Mouse (Mus musculus) stomach, embryonic 14.5 days (tissue): Measurements from ENCODE around the gene Plvap. TPM values are rescaled to one million over a fixed set of nuclear protein-coding genes. Genes with fewer than 3 reads are reported as not detected.
"Not testable (repeated sequence)": the region's sequence is repeated elsewhere in the genome, so short reads cannot be mapped to it uniquely, and the experiment has no call there.

Source experiments
- ATAC-seq: fragments of 200-750 bp; cut with Nextera tagmentation; 2 replicates; pipeline ENCODE4 v1.8.0; 2017; ENCODE audit warnings: low read depth, moderate TSS enrichment; ENCODE audit not compliant: insufficient number of reproducible peaks, insufficient read depth, low FRiP score
- H3K27ac ChIP-seq: fragments of 300-500 bp; sonication (generic); 2 replicates; pipeline ENCODE4 v1.5.1; 2014; ENCODE audit warnings: mild to moderate bottlenecking, low read length, moderate library complexity, mixed read lengths
- H3K27me3 ChIP-seq: fragments of 300-500 bp; sonication (generic); 2 replicates; pipeline ENCODE4 v1.6.1; 2014; ENCODE audit warnings: low read length, control low read depth, mixed read lengths; ENCODE audit not compliant: control insufficient read depth, insufficient read depth
- H3K36me3 ChIP-seq: fragments of 300-500 bp; sonication (generic); 2 replicates; pipeline ENCODE4 v1.6.1; 2014; ENCODE audit warnings: mild to moderate bottlenecking, control low read depth, low read length, moderate library complexity, mixed read lengths; ENCODE audit not compliant: control insufficient read depth, insufficient read depth
- H3K4me1 ChIP-seq: fragments of 300-500 bp; sonication (generic); 2 replicates; pipeline ENCODE4 v1.6.1; 2014; ENCODE audit warnings: low read length, control low read depth, mixed read lengths; ENCODE audit not compliant: control insufficient read depth, insufficient read depth
- H3K4me2 ChIP-seq: fragments of 300-500 bp; sonication (generic); replicated peaks from 2 replicates; pipeline ENCODE4 v1.6.1; 2014; ENCODE audit warnings: low read depth, low read length, control low read depth
- H3K4me3 ChIP-seq: fragments of 300-500 bp; sonication (generic); 2 replicates; pipeline ENCODE4 v1.5.1; 2014; ENCODE audit warnings: low read depth, low read length, control low read depth
- H3K9ac ChIP-seq: fragments of 300-500 bp; sonication (generic); replicated peaks from 2 replicates; pipeline ENCODE4 v1.6.1; 2014; ENCODE audit warnings: low read depth, mild to moderate bottlenecking, control low read depth, low read length, moderate library complexity, mixed read lengths
- H3K9me3 ChIP-seq: fragments of 300-500 bp; sonication (generic); 2 replicates; pipeline ENCODE4 v1.6.1; 2016; ENCODE audit warnings: low read depth, low read length, control low read depth; ENCODE audit not compliant: control insufficient read depth
- WGBS: fragments of 180-500 bp; shearing (Covaris S2); extraction: QIAGEN DNeasy Blood & Tissue Kit; methylation state at CpG from one replicate; pipeline ENCODE4 v1.1.7; 2014; 5-methylcytosine and 5-hydroxymethylcytosine counted together
- polyA plus RNA-seq: library from polyadenylated mRNA; unstranded; fragments of >200 nt; fragmentation: Nextera tagmentation; extraction: Ambion mirVana; gene quantifications from 2 replicates; pipeline ENCODE4 v1.2.1, GENCODE M21; 2014

Plvap gene
- polyA plus RNA-seq, 1 experiment from 2014 or later, result 67.5 TPM

DNA sequence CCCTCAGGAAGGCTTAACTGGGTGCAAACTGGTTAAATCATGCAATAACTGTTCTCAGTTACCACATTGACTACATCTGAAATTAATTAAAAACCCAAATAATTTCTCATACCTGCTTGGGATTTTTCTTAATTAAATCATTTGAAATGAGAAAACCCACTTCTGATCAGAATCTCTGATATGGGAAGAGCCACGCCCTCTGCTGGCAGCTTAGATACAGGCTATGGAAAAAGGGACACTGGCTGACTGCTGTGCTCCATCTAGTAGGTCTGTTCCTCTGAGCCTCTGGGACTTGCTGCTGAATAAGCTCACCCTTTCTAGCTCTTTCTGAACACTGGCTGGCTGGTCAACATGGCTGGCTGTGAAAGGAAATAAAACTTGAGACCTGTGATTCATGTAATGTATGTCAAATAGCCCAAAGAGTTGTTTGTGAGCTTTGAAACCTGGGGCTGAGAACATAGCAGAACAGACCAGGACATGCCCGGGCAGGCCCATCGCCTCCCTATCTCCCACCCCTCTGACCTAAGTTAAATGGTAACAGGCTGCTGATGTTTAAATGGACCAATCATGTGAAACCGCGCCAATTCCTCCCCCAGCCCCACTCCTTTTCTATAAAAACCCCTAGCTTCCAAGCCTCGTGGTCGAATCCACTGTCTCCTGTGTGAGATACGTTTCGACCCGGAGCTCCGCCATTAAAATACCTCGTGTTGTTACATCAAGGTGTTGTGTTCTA lies 19.3 kb upstream of the Plvap start:
- not testable (repeated sequence) for H3K27ac ChIP-seq, ATAC-seq, H3K27me3 ChIP-seq, H3K9ac ChIP-seq, H3K9me3 ChIP-seq, H3K4me3 ChIP-seq, H3K36me3 ChIP-seq, H3K4me2 ChIP-seq
- peaks cover 12% of the 10 kb centered on the region; the same call in 1 of the 2 replicates for H3K4me1 ChIP-seq
- WGBS, result 71% methylated on average over 5 of the region's 12 CpGs

DNA sequence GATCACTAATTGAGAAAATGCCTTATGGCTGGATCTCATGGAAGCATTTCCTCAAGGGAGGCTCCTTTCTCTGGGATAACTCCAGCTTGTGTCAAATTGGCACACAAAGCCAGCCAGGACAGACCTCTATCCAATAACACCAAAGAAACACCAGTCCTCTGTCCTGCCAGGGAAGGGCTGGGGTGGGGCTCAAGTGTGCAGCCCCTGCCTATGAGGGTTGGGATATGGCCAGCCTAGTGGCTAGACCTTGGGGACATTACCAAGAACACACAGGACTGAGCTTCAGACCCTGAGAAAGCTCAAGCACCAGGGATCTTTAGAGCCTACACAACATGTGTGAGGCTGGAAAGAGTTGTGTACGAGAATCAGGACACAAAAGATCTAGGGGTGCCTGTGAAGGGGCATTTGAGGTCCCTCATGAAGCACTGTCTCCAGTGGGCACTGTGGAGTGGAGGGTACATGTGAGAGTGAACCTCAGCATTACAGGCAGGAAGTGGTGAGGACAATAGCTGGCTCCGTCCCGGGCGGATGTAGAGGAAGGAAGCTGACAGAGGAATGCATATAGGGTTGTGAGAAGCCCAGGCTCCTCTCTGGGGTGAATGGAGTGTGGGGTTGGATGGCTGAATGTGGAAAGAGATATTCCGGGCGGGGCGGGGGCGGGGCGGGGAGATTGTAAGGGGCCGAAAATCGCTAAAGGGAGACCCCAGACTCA lies 17.0 kb upstream of the Plvap start:
- Histone ChIP-seq H3K9me3 (no peaks in the 10 kb centered on the region), H3K4me1 (peaks cover 19% of the 10 kb centered on the region; the same call in 1 of the 2 replicates), H3K27me3 (0 out of 2 replicates have a peak, but pooled peaks cover 12% of the 10 kb centered on the region), H3K36me3 (no peaks in the 10 kb centered on the region), H3K4me3 (no peak overlapping the region), H3K27ac (peak overlapping the region; percentile 6; the same call in 1 of the 2 replicates), H3K4me2 (no peak overlapping the region), H3K9ac (no peak overlapping the region)
- WGBS, result 75% methylated on average over 11 of the region's 11 CpGs
- 0 out of 2 replicates have a peak, but pooled peaks have one; percentile 30 for ATAC-seq

DNA sequence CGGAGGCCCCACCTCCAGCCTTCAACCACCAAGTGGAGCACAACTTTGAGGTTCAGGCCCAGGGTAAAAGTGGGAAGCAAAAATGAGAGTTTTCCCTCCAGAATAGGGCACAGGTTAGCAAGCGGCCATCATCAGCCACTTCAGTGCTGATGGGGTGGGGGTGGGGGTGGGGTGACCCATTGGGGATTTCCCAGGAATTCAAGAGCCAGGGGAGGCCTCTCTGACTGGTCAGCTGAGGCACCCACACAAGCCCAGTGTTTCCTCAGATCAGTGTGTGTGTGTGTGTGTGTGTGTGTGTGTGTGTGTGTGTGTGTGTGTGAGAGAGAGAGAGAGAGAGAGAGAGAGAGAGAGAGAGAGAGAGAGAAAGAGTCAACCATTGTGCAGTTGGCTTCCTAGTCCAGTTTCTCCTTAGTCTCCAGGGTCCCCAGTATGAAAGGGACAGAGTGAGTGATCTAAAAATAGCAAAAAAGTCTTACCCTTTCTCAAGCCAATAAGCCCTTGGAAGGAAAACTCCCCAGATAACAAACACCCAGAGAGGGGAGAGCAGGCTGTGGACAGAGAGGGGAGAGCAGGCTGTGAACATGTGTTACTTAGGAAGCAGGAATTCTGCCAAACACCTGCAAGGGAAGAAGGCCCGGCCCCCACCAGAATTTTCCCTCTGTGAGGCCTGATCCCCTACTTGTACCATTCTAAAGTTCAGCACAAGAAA lies 15.8 kb upstream of the Plvap start:
- H3K4me1 ChIP-seq, result peaks cover 19% of the 10 kb centered on the region; the same call in 1 of the 2 replicates
- no peak overlapping the region for H3K9ac ChIP-seq
- no peaks in the 10 kb centered on the region for H3K9me3 ChIP-seq
- H3K27me3 ChIP-seq, result 0 out of 2 replicates have a peak, but pooled peaks cover 12% of the 10 kb centered on the region
- ATAC-seq, result no peak
- no peak overlapping the region for H3K4me3 ChIP-seq
- H3K36me3 ChIP-seq, result no peaks in the 10 kb centered on the region
- WGBS, result 44% methylated on average over 3 of the region's 3 CpGs
- H3K4me2 ChIP-seq, result no peak overlapping the region
- peak overlapping the region; percentile 39; the same call in 1 of the 2 replicates for H3K27ac ChIP-seq

DNA sequence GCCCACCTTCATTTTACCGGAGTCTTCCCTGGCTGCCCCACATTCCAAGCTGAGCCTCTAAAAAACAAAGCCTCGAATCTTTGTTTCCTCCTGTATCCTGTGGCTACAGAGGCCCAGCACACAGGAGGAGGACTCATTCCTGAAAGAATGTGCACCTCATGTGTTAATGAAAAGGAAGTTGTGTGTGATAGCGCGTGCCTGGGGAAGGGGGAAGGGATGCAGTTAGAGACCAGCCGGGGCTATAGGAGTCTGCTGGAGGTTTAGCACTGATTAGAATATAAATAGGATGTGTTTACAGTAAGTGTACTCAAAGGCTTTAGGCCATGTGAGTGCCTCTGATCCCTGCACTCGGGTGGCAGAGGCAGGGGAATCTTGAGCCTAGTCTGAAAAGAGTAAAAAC lies 14.7 kb upstream of the Plvap start:
- no peak for ATAC-seq
- 18% methylated on average over 6 of the region's 6 CpGs for WGBS
- peaks cover 19% of the 10 kb centered on the region; the same call in 1 of the 2 replicates for H3K4me1 ChIP-seq
- peak overlapping the region; percentile 4; the same call in 1 of the 2 replicates for H3K27ac ChIP-seq
- no peaks in the 10 kb centered on the region for H3K36me3 ChIP-seq
- H3K9ac ChIP-seq, result no peak overlapping the region
- H3K4me3 ChIP-seq, result no peak overlapping the region
- H3K27me3 ChIP-seq, result 0 out of 2 replicates have a peak, but pooled peaks cover 12% of the 10 kb centered on the region
- no peaks in the 10 kb centered on the region for H3K9me3 ChIP-seq
- H3K4me2 ChIP-seq, result no peak overlapping the region

GRCm38 (mm10) chr8:71525226-71526050 lies 13.9 kb upstream of the Plvap start, which contains the start of gene Ccdc194:
TSS of gene Ccdc194 (minus strand) at chr8:71525711.
- H3K9ac ChIP-seq, result no peak within 1 kb of the TSS
- ATAC-seq, result no peak
- 0 out of 2 replicates have a peak, but pooled peaks cover 12% of the 10 kb centered on the region for H3K27me3 ChIP-seq
- peaks cover 19% of the 10 kb centered on the region; the same call in 1 of the 2 replicates for H3K4me1 ChIP-seq
- H3K9me3 ChIP-seq, result no peaks in the 10 kb centered on the region
- peak within 1 kb of the TSS; percentile 12; the same call in 1 of the 2 replicates for H3K4me2 ChIP-seq
- peak within 1 kb of the TSS; percentile 10; the same call in 1 of the 2 replicates for H3K27ac ChIP-seq
- H3K4me3 ChIP-seq, result peak within 1 kb of the TSS; percentile 5; the same call in 1 of the 2 replicates
- H3K36me3 ChIP-seq, result no peaks in the 10 kb centered on the region
- 12% methylated on average over 46 of the region's 46 CpGs for WGBS

DNA sequence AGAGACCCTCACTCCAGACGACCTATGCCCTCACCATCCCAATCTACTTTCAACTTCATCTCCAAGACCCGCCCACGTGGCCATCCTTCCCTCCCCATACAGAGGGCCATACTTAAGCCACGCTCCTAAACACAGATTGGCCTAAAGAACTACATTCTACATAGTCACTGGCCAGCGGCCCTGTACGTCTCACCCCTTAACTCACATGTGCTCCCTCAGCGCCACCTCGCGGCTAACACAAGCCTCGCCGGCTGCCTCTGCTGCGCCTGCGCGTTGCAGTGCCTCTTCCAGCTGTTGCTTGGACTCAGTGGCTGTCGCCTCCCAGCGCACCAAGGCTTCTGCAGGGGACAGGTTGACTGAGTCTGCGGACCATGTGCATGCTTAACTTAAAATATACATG lies 10.1 kb upstream of the Plvap start:
- Histone ChIP-seq H3K9me3 (no peaks in the 10 kb centered on the region), H3K4me1 (peaks cover 10% of the 10 kb centered on the region; the same call in 1 of the 2 replicates), H3K4me2 (no peak overlapping the region), H3K27me3 (0 out of 2 replicates have a peak, but pooled peaks cover 12% of the 10 kb centered on the region), H3K9ac (no peak overlapping the region), H3K36me3 (no peaks in the 10 kb centered on the region), H3K27ac (no peak overlapping the region), H3K4me3 (no peak overlapping the region)
- peak; percentile 78; the same call in 1 of the 2 replicates for ATAC-seq
- WGBS, result 4% methylated on average over 17 of the region's 17 CpGs

GRCm38 (mm10) chr8:71519037-71519825 lies 7.7 kb upstream of the Plvap start:
- H3K9me3 ChIP-seq, H3K4me1 ChIP-seq, H3K27me3 ChIP-seq, ATAC-seq, H3K36me3 ChIP-seq, H3K27ac ChIP-seq, H3K4me2 ChIP-seq, H3K4me3 ChIP-seq, H3K9ac ChIP-seq: not testable (repeated sequence)
- 42% methylated on average over 9 of the region's 10 CpGs for WGBS
